Mouse (Mus musculus): ENCODE measurements around the gene Sirt6.
A peak's percentile ranks its signal among the peaks of the same experiment; 100 is the strongest.

GRCm38 (mm10) chr10:81605974-81606751 lies 21.4 kb downstream of the Sirt6 start, which contains the start of gene BC025920:
- no peak for TF ChIP-seq CTCF (IDR thresholded peaks at IDR 0.05; ENCODE audit: low read depth)
- peak; percentile 70 for TF ChIP-seq EP300 (IDR thresholded peaks at IDR 0.05; ENCODE audit: low read depth)
